Mouse (Mus musculus): Measurements from ENCODE around the gene Tsc22d2. TPM values are rescaled to one million over a fixed set of nuclear protein-coding genes. Genes with fewer than 3 reads are reported as not detected.

Tsc22d2 gene
- polyA plus RNA-seq (2012) = 32.4 and 43.5 TPM in 2 replicates

DNA sequence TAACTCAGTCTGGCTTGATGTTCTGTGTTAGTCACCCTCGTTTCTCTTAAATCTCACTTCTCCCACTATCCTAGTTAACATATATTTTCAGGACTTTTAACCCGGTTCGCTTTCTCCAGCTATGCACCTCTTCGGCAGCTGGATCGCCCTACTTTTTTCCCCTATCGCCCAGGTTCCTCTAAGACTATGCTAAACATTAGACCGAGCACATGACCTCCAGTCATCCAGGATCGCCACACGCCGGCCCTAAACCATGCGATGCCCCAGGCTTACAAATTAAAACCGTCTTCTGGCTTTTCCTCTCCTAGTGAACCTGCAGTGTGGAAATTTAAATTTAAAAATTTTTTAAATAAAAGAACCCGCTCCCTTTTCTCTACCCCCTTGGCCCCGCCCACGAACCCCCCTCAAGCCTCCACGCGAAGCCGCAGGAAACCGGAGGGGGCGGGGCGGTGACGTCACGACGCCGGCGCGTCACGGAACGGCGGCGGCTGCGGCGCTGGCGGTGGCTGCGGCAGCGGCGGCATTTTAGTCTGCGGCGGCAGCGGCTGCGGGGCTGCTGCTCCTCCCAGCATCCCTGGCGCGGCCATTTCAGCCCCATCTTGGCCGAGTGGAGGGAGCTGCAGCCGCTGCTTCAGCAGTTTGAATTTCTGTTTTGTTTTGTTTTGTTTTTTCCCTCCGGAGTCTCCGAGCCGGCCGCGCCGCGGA is at the start of gene Tsc22d2:
TSS of gene Tsc22d2 (plus strand) at position 482 of the 705 bp plus-strand sequence.
- no peak for TF ChIP-seq GATA1 (IDR thresholded peaks at IDR 0.05; ENCODE audit: low read length)

GRCm38 (mm10) chr3:58366756-58367155 is 47.8 kb upstream of the Tsc22d2 start:
- TF ChIP-seq GATA1 (IDR thresholded peaks at IDR 0.05; ENCODE audit: low read length) = no peak

DNA sequence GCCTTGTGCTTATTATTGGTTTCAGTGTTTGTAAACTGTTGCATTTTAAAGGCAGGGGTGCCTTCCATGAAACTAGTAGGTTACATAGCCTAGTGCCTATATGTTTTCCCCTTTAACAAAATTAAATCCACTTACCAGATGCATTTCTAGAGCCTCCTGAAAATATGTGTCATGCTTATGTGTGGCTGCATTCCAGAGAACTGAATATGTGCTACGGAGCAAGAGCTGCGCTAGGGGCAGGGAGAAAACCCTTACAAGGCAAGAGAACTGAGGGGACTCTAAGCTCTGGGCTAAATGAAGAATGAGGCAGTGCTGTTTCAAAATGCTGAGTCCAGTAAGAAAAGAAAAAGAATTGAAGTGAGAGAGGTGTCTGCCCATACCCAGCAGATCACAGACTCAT is 43.7 kb upstream of the Tsc22d2 start:
- no peak for TF ChIP-seq GATA1 (IDR thresholded peaks at IDR 0.05; ENCODE audit: low read length)

GRCm38 (mm10) chr3:58372066-58372904 is 42.2 kb upstream of the Tsc22d2 start:
- no peak for TF ChIP-seq GATA1 (IDR thresholded peaks at IDR 0.05; ENCODE audit: low read length)

- TF ChIP-seq GATA1 (IDR thresholded peaks at IDR 0.05; ENCODE audit: low read length) = no peak
Observed at GRCm38 (mm10) chr3:58372905-58373208, 41.7 kb upstream of the Tsc22d2 start.

- no peak for TF ChIP-seq GATA1 (IDR thresholded peaks at IDR 0.05; ENCODE audit: low read length)
Observed at GRCm38 (mm10) chr3:58374281-58374680, 40.2 kb upstream of the Tsc22d2 start.

- no peak for TF ChIP-seq GATA1 (IDR thresholded peaks at IDR 0.05; ENCODE audit: low read length)
Observed at GRCm38 (mm10) chr3:58376713-58377112, 37.8 kb upstream of the Tsc22d2 start.

GRCm38 (mm10) chr3:58377589-58378134 is 36.9 kb upstream of the Tsc22d2 start:
- no peak for TF ChIP-seq GATA1 (IDR thresholded peaks at IDR 0.05; ENCODE audit: low read length)

GRCm38 (mm10) chr3:58382676-58383075 is 31.8 kb upstream of the Tsc22d2 start:
- TF ChIP-seq GATA1 (IDR thresholded peaks at IDR 0.05; ENCODE audit: low read length) = no peak

GRCm38 (mm10) chr3:58385060-58385459 is 29.5 kb upstream of the Tsc22d2 start:
- TF ChIP-seq GATA1 (IDR thresholded peaks at IDR 0.05; ENCODE audit: low read length) = no peak

GRCm38 (mm10) chr3:58388731-58389130 is 25.8 kb upstream of the Tsc22d2 start:
- TF ChIP-seq GATA1 (IDR thresholded peaks at IDR 0.05; ENCODE audit: low read length) = no peak

DNA sequence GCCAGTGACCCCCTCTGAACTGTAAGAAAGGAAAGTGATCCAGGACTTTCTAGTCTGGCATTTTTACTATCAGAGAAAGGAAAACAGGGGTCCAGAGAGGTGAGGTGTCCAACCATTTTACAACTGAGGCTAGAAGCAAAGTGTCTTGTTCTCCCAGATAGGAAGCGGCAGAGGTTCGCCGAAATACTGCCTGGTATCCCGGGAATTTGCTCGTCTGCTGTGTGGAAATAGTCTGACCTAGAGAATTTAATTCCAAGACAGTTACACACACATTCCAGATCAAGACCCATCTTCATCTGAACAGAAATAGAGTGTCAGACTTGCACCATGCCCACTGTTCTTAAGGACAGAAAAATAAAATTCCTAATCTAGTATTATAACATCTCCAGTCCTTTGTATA is 16.0 kb upstream of the Tsc22d2 start:
- no peak for TF ChIP-seq GATA1 (IDR thresholded peaks at IDR 0.05; ENCODE audit: low read length)

- no peak for TF ChIP-seq GATA1 (IDR thresholded peaks at IDR 0.05; ENCODE audit: low read length)
Observed at GRCm38 (mm10) chr3:58399931-58400330, 14.6 kb upstream of the Tsc22d2 start.

DNA sequence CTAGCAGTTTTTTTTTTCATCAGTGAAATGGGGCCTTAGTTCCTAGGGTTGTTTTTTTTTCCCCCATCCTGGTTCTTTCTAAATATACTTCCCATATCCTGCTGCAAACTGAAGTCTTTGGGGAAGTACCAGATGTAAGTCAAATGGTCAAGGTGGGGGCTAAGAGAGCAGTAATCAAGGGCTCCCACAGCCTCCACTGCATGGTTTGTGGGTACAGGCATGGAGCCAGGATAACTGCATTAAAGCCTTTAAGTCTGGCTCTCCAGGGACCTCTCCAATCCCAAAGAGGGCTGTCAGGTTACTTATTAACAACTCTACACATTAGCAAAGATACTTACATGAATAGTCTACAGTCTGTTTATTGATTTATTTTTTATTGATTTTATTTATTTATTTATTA is 2.8 kb upstream of the Tsc22d2 start:
- TF ChIP-seq GATA1 (IDR thresholded peaks at IDR 0.05; ENCODE audit: low read length) = no peak

GRCm38 (mm10) chr3:58413671-58414070 is 844 bp upstream of the Tsc22d2 start:
- no peak for TF ChIP-seq GATA1 (IDR thresholded peaks at IDR 0.05; ENCODE audit: low read length)

All from G1E-ER4 (cell line).